ENCODE assay signal across 11 mouse cellular contexts in genomic region chr14:21359896-21360525, GRCm38 (mm10).
A peak's percentile ranks its signal among the peaks of the same experiment; 100 is the strongest.
DNase-seq lines count a peak whose midpoint lies in the region; ATAC-seq and TF ChIP-seq lines count a peak whose summit lies in the region.
"Had no signal": no experiment of that assay in that cellular context is flagged by ENCODE, and none has a peak within 500 bp of the region (broad histone marks: within the 10 kb centered on the region; RNA-seq: fewer than 3 reads in every experiment).

No protein-coding gene starts in this region.

- H3K4me2 ChIP-seq in lung, embryonic 16.5 days (ENCODE audit: low read depth, low read length), result no peak overlapping the region
- no peak overlapping the region for H3K4me2 ChIP-seq in forebrain, embryonic 14.5 days (ENCODE audit: low read length)
- H3K4me2 ChIP-seq: liver, embryonic 12.5 days had no signal

- intact Hi-C loops in heart, adult 2 months (cut with DNase I), result no loop called here

- peak; percentile 51; the same call in 1 of the 2 replicates for ATAC-seq in lung, embryonic 16.5 days (ENCODE audit: low read depth)
- peak; percentile 58; the same call in 1 of the 2 replicates for ATAC-seq in forebrain, embryonic 14.5 days
- ATAC-seq: intestine, embryonic 16.5 days; liver, embryonic 12.5 days had no signal

- WGBS in heart, adult 2 months, result 90% methylated on average over 8 of the region's 12 CpGs
- WGBS in lung, embryonic 16.5 days, result 65% methylated on average over 6 of the region's 12 CpGs
- 70% methylated on average over 8 of the region's 12 CpGs for WGBS in lung, adult 2 months
- WGBS in forebrain, embryonic 14.5 days, result 74% methylated on average over 6 of the region's 12 CpGs

- no peaks in the 10 kb centered on the region for H3K36me3 ChIP-seq in heart, adult 2 months (ENCODE audit: control insufficient read depth, insufficient read depth, low read length)
- H3K36me3 ChIP-seq in lung, embryonic 16.5 days (ENCODE audit: control insufficient read depth, insufficient read depth, low read length), result no peaks in the 10 kb centered on the region
- no peaks in the 10 kb centered on the region for H3K36me3 ChIP-seq in forebrain, embryonic 14.5 days (ENCODE audit: control insufficient read depth, insufficient read depth, low read length)

- no peak overlapping the region for H3K9ac ChIP-seq in heart, adult 2 months (ENCODE audit: low read depth, low read length)
- H3K9ac ChIP-seq in lung, embryonic 16.5 days (ENCODE audit: low read length), result no peak overlapping the region
- no peak overlapping the region for H3K9ac ChIP-seq in forebrain, embryonic 14.5 days (ENCODE audit: low read length)
- H3K9ac ChIP-seq: liver, embryonic 12.5 days had no signal

- DNase-seq in heart, adult 2 months, result no peak
- DNase-seq in heart, postnatal 4 days, result no peak
- DNase-seq in lung, adult 2 months, result no peak
- no peak for DNase-seq in forebrain, embryonic 14.5 days (ENCODE audit: low spot score)
- DNase-seq in lung, postnatal 14 days, result peak; percentile 34
- no peak for DNase-seq in right cerebral cortex, postnatal 10 days (ENCODE audit: low spot score in 2 of 2)
- no peak for DNase-seq in gastrocnemius, adult 8-10 months (ENCODE audit: low spot score in 2 of 2)
- DNase-seq: cerebellum, adult 11 months had no signal

- H3K4me3 ChIP-seq in heart, adult 2 months, result no peak overlapping the region
- H3K4me3 ChIP-seq in lung, embryonic 16.5 days (ENCODE audit: low read length), result no peak overlapping the region
- H3K4me3 ChIP-seq in lung, adult 2 months (replicated peaks; ENCODE audit: extremely low read depth, low read depth, low read length), result no peak overlapping the region
- no peak overlapping the region for H3K4me3 ChIP-seq in forebrain, embryonic 14.5 days (ENCODE audit: low read depth, low read length)
- H3K4me3 ChIP-seq: liver, embryonic 12.5 days had no signal

- TF ChIP-seq CTCF in heart, adult 2 months (IDR thresholded peaks at IDR 0.05), result no peak
- TF ChIP-seq CTCF in lung, adult 2 months (IDR thresholded peaks at IDR 0.05; ENCODE audit: insufficient read depth, low read length), result no peak

- H3K27me3 ChIP-seq in heart, adult 2 months (ENCODE audit: control insufficient read depth, insufficient read depth, low read length), result no peaks in the 10 kb centered on the region
- H3K27me3 ChIP-seq in lung, embryonic 16.5 days (ENCODE audit: control insufficient read depth, insufficient read depth, low read depth, low read length), result no peaks in the 10 kb centered on the region
- no peaks in the 10 kb centered on the region for H3K27me3 ChIP-seq in forebrain, embryonic 14.5 days (replicated peaks; ENCODE audit: control insufficient read depth, insufficient read depth, low read length)
- H3K27me3 ChIP-seq: liver, embryonic 12.5 days had no signal

- TF ChIP-seq EP300 in heart, adult 2 months (IDR thresholded peaks at IDR 0.05; ENCODE audit: insufficient read depth, low read depth, low read length), result no peak

- no peaks in the 10 kb centered on the region for H3K9me3 ChIP-seq in lung, embryonic 16.5 days (ENCODE audit: control insufficient read depth, low read length)
- H3K9me3 ChIP-seq in forebrain, embryonic 14.5 days (replicated peaks; ENCODE audit: control insufficient read depth, low read length), result no peaks in the 10 kb centered on the region

- no peaks in the 10 kb centered on the region for H3K79me2 ChIP-seq in heart, adult 2 months (replicated peaks; ENCODE audit: control insufficient read depth, insufficient read depth, low read length)

- no peaks in the 10 kb centered on the region for H3K4me1 ChIP-seq in heart, adult 2 months (ENCODE audit: control insufficient read depth, insufficient read depth, low read length)
- peaks cover 2% of the 10 kb centered on the region; the same call in 1 of the 2 replicates for H3K4me1 ChIP-seq in lung, embryonic 16.5 days (replicated peaks; ENCODE audit: control insufficient read depth, insufficient read depth, low read length)
- no peaks in the 10 kb centered on the region; the same call in 1 of the 2 replicates for H3K4me1 ChIP-seq in lung, adult 2 months (ENCODE audit: control insufficient read depth, insufficient read depth, low read length)
- peaks cover 11% of the 10 kb centered on the region for H3K4me1 ChIP-seq in forebrain, embryonic 14.5 days (ENCODE audit: control insufficient read depth, insufficient read depth, low read length)
- H3K4me1 ChIP-seq: liver, embryonic 12.5 days had no signal

- no peak for TF ChIP-seq POLR2A in heart, adult 2 months (IDR thresholded peaks at IDR 0.05; ENCODE audit: insufficient read depth, low read depth, low read length)
- no peak for TF ChIP-seq POLR2A in lung, adult 2 months (IDR thresholded peaks at IDR 0.05; ENCODE audit: borderline replicate concordance, extremely low read depth, low read depth, low read length)

- peak overlapping the region; percentile 54 for H3K27ac ChIP-seq in heart, adult 2 months
- no peak overlapping the region for H3K27ac ChIP-seq in lung, embryonic 16.5 days (ENCODE audit: low read length)
- H3K27ac ChIP-seq in forebrain, embryonic 14.5 days (ENCODE audit: low read depth, low read length), result peak overlapping the region; percentile 78
- H3K27ac ChIP-seq: liver, embryonic 12.5 days had no signal
